Mouse (Mus musculus) ES-Bruce4 (cell line): ENCODE results near the gene Lonp2. TPM values are rescaled to one million over a fixed set of nuclear protein-coding genes. Genes with fewer than 3 reads are reported as not detected.

Experiments used
- H3K27ac ChIP-seq: 2 replicates; pipeline ENCODE4 v1.5.1; 2012; ENCODE audit warnings: low read length, inconsistent platforms; ENCODE audit not compliant: insufficient read depth
- H3K27me3 ChIP-seq: 2 replicates; pipeline ENCODE4 v1.6.1; 2012; ENCODE audit warnings: mild to moderate bottlenecking, low read length, inconsistent platforms; ENCODE audit not compliant: control insufficient read depth, poor library complexity, insufficient read depth, severe bottlenecking
- H3K36me3 ChIP-seq: 2 replicates; pipeline ENCODE4 v1.6.1; 2012; ENCODE audit warnings: inconsistent platforms, mild to moderate bottlenecking, low read length, moderate library complexity; ENCODE audit not compliant: control insufficient read depth, poor library complexity, insufficient read depth, severe bottlenecking
- H3K4me1 ChIP-seq: one replicate; pipeline ENCODE4 v1.8.1; 2011; ENCODE audit warnings: low read length; ENCODE audit not compliant: control insufficient read depth, insufficient read depth
- H3K4me3 ChIP-seq: 2 replicates; pipeline ENCODE4 v1.5.1; 2011; ENCODE audit warnings: low read depth, mild to moderate bottlenecking, low read length
- H3K9ac ChIP-seq: 2 replicates; pipeline ENCODE4 v1.6.1; 2012; ENCODE audit warnings: low read depth, mild to moderate bottlenecking, inconsistent platforms; ENCODE audit not compliant: poor library complexity, severe bottlenecking
- H3K9me3 ChIP-seq: replicated peaks from 2 replicates; pipeline ENCODE4 v1.6.1; 2012; ENCODE audit warnings: mild to moderate bottlenecking, low read length, inconsistent platforms; ENCODE audit not compliant: control insufficient read depth, poor library complexity, insufficient read depth, severe bottlenecking
- CTCF ChIP-seq: IDR thresholded peaks from one replicate; pipeline ENCODE4 v1.8.1; 2011; ENCODE audit warnings: low read depth, low read length
- EP300 ChIP-seq: IDR thresholded peaks from 2 replicates; pipeline ENCODE4 v1.6.1; 2011; ENCODE audit warnings: low read depth, low read length; ENCODE audit not compliant: insufficient read depth
- POLR2A ChIP-seq: IDR thresholded peaks from one replicate; pipeline ENCODE4 v1.8.1; 2011; ENCODE audit warnings: low read length; ENCODE audit not compliant: insufficient read depth
- polyA plus RNA-seq: library from polyadenylated mRNA; stranded (reverse); fragments of >200 nt; gene quantifications from 2 replicates; pipeline ENCODE4 v1.2.4, GENCODE M21; 2011; ENCODE audit warnings: low read depth; ENCODE audit not compliant: missing spikeins, insufficient read depth, insufficient read length

Gene Lonp2
- polyA plus RNA-seq, 1 experiment = 28.5 TPM

DNA sequence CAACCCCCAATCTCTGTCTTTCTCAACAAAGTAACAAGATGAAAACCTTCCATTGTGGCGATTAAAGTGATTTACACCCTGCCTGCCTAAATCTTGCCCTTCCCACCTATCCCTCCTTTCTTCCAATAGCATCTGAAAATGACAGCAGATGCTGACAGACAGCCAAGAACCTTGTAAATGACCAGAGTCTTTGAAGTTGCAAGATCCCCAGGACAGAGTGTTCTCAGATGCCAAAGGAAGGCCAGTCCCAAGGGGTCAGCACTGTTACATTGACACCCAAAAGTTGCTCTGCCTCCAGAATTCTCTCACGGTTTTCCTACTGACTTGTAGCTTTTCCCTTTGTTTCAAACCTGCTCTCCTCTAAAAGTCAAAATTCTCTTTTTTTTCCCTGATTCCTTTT lies 126.0 kb downstream of the Lonp2 start:
- Histone ChIP-seq H3K36me3 (no peaks in the 10 kb centered on the region), H3K27ac (no peak overlapping the region), H3K4me1 (no peaks in the 10 kb centered on the region), H3K27me3 (no peaks in the 10 kb centered on the region), H3K4me3 (no peak overlapping the region), H3K9me3 (no peaks in the 10 kb centered on the region; the same call in 1 of the 2 replicates), H3K9ac (no peak overlapping the region)
- TF ChIP-seq CTCF (no peak), POLR2A (no peak), EP300 (no peak)

DNA sequence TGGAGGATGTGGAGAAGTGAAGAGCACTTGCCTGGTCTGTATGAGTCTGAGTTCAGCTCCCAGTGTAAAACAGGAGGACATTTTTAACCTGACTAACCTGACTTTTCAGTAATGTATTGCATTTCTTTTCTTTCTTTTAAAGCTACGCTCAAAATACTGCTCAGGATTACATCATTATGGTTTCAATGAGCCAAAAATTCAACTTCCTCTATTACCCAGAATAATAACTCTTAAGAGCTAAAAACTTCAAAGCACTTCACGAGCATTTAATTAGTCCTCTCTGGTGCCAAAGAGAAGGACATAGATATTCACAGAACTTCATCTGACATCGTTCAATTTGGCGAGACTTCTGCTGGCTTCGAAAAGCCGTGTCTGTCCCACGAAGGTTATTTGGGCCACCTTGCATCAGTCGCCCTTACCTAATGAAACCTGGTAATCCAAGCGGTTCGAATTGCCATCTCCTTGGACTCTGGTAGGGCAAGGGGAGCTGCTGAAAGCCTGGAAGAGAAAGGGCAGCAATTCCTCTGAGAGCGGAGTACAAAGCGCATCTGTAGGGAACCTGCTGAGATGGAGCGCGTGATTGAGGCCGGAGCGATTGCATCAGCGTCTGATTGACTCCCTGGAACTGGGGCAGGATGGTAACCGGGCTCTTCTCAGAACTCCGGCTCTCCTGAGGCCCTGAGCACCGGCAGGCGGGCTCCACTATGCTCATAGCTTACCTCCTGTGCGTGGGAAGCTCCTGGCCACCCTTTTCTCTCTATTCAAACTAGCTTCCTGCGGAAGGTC lies 133.3 kb downstream of the Lonp2 start:
- Histone ChIP-seq H3K4me1 (peaks cover 3% of the 10 kb centered on the region), H3K9ac (peak overlapping the region; percentile 55), H3K9me3 (no peaks in the 10 kb centered on the region; the same call in 1 of the 2 replicates), H3K27me3 (no peaks in the 10 kb centered on the region), H3K27ac (peak overlapping the region; percentile 74), H3K36me3 (no peaks in the 10 kb centered on the region), H3K4me3 (peak overlapping the region; percentile 64)
- TF ChIP-seq POLR2A = no peak
- peak; percentile 80 for TF ChIP-seq EP300

DNA sequence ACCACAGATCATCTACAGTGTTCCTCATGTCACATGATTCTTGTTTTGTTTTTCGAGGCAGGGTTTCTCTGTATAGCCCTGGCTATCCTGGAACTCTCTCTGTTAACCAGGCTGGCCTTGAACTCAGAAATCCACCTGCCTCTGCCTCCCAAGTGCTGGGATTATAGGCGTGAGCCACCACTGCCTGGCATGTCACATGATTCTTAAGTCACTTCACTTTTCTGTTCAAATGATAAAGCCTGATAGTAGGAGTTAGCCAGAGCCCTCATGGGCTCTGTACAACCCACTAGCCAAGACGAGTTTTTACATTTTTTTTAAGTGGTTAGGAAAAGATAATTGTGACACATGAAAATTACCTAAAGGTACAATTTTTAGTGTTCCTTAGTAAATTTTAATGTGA lies 134.8 kb downstream of the Lonp2 start:
- no peaks in the 10 kb centered on the region; the same call in 1 of the 2 replicates for H3K9me3 ChIP-seq
- no peak overlapping the region for H3K4me3 ChIP-seq
- H3K9ac ChIP-seq = no peak overlapping the region
- no peaks in the 10 kb centered on the region for H3K27me3 ChIP-seq
- no peak overlapping the region for H3K27ac ChIP-seq
- no peak for TF ChIP-seq EP300
- no peak for TF ChIP-seq POLR2A
- H3K4me1 ChIP-seq = peaks cover 3% of the 10 kb centered on the region
- H3K36me3 ChIP-seq = no peaks in the 10 kb centered on the region

DNA sequence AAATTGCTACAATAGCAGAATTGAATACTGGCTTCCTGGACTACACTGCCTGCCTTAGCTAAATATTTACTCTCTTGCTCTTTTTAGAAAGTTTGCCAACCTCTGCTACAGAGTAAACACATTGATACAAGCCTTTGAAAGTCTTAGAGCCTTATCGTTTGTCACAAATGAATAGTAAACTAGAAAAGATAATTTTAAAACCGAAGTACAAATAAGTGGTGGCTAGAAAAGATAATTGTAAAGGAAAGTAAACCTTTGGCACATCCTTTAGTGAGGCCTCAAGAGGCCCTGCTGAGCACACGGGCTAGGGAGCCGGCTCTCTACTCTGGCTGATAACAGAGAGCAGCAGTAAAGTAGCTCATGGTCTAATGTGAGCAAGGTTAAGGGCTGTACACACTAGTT lies 135.2 kb downstream of the Lonp2 start:
- H3K27ac ChIP-seq = no peak overlapping the region
- no peaks in the 10 kb centered on the region for H3K9me3 ChIP-seq
- H3K36me3 ChIP-seq = no peaks in the 10 kb centered on the region
- no peak overlapping the region for H3K4me3 ChIP-seq
- no peak overlapping the region for H3K9ac ChIP-seq
- H3K27me3 ChIP-seq = no peaks in the 10 kb centered on the region
- peaks cover 3% of the 10 kb centered on the region for H3K4me1 ChIP-seq
- TF ChIP-seq CTCF = no peak
- TF ChIP-seq EP300 = no peak
- TF ChIP-seq POLR2A = no peak

DNA sequence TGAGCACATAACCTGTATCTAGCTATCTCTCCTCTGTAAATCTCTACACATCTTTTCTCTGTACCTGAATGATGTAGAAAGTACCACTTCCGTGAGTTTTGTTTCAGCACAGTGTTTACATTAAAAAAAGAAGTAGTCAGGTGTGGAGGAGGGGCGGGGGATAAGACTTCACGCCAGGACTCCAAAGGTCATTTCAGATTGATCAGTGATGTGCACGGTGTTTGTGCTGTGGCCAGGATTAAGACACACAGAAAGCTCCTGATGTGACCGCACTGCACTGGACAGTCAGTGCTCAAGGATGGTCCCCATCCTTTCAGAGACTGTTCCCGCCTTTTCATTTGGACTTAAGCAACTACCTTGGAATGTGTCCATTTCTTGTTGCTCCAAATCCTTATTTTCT lies 136.9 kb downstream of the Lonp2 start:
- Histone ChIP-seq H3K9me3 (no peaks in the 10 kb centered on the region), H3K4me3 (no peak overlapping the region), H3K27ac (no peak overlapping the region), H3K9ac (no peak overlapping the region), H3K27me3 (no peaks in the 10 kb centered on the region), H3K4me1 (peaks cover 6% of the 10 kb centered on the region), H3K36me3 (no peaks in the 10 kb centered on the region)
- no peak for TF ChIP-seq POLR2A
- no peak for TF ChIP-seq CTCF
- TF ChIP-seq EP300 = no peak

DNA sequence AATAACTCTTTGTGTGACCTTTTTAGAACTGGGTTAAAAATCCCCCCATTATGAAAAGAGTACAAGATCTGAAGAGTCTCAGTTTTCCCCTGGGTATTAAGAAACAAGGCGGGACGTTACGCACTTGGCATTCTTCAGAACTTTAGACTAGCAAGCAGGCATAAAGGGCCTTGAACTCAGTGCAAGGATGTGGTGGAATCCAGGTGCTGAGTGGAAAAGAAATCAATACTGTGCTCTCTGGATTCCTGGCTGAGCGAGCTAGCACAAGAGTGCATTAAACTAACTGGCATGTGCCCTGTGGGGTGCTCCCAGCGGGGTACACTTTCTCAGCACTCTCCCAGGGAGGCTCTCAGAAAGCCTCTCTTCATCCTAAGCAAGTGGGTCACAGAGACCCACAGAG lies 139.0 kb downstream of the Lonp2 start:
- Histone ChIP-seq H3K9ac (no peak overlapping the region), H3K4me1 (peaks cover 6% of the 10 kb centered on the region), H3K4me3 (no peak overlapping the region), H3K27ac (no peak overlapping the region), H3K36me3 (no peaks in the 10 kb centered on the region), H3K9me3 (no peaks in the 10 kb centered on the region), H3K27me3 (no peaks in the 10 kb centered on the region)
- no peak for TF ChIP-seq POLR2A
- TF ChIP-seq CTCF = no peak
- no peak for TF ChIP-seq EP300
